Mouse (Mus musculus): ENCODE data around the gene Amph.

Gene Amph

DNA sequence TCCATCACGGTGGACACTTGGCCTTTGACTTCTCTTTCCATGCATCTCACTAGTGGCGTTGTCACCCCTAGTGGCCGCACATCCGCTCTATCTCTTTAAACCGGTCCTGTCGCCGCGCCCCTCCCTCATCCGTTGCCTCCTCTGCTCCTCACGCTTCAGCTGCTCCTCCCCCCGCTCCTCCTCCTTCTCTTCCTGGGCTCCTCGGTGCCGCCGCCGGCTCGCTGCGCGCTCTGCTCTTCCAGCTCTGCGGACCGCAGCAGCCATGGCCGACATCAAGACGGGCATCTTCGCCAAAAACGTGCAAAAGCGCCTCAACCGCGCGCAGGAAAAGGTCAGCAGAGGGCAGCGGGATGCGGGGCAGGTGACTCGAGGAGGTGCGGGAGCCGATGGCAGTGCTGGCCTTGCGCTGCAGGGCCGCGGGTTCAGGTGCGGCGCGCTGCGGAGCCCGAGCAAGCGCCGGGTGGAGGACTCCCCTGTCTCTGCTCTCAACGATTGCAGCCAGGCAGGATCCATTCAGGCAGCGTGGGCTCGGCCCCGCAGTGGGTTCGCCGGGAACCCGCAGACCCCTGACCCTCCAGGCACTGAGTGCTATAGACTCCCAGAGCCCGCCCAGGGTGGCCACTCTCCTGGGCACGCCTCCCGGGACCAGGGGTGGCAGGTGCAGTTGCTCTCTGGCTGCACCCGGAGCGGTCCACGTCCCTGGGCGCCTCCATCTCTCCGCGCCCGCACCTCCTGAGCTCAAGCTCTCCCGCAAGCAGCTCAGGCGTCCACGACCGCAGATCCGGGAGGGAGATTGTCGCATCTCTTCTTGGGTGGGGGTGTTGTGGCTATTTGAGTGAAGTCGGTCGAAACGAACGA is at the start of gene Amph:
Amph (plus strand) TSS at position 35 of the 858 bp plus-strand sequence.
- peak; percentile 37 to 42 for DNase-seq (ENCODE audit: low spot score in 2 of 2)

DNA sequence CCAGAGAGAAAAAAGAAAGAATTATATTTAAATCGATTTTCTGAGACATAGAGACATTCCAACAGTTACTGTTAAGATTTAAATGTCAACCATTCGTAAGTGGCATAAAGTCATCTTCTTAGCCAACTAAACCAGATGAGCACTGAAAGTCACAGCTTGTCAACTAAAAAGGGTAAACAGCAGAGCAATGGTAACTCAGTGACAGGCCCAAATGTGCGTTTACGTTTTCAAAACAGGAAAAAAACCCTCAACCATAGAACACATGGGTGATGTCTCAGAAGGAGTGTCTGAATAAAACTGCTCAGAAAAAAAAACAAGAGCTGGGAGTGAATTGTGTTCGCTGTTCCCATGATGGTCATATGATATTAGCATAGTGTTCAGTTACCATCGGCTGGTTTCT is 44.4 kb upstream of the Amph start:
- DNase-seq (ENCODE audit: low spot score in 2 of 2), result no peak

DNA sequence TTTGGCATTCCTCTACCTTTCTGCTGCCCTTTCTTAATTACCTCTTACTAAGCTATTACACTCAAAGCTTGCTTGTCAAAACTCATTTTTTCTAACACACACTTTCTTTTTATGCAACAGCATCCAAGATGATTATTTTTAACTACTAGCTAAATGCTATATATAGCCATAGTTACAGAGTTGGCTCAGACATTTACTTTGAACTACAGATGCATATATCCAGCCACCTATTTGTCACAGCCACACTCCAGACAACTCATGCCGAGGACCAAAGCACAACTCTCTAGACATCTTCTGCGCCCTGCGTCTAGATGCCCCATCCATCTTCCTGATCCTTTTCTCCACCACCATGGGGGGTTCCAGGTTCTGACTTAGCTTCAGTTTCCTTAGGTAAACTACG is 33.2 kb upstream of the Amph start:
- no peak for DNase-seq (ENCODE audit: low spot score in 2 of 2)

DNA sequence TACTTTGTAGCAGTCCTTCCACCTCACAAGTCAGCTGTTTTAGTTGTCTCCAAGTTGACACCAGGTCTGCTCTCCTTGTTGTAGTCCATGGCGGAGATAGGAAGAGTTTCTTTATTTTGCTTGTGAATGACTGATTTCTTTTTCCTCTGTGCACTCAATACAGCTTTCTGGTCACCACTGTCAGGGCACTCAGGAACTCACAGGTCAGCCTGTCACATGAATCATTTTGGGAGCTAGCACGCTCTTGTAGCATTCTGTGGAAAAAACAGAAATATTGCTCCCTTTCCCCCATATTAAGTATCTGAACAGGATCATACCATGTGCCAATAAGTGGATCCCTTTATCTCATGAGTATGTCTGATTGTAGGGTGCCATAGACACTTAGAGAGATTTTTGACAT is 14.8 kb upstream of the Amph start:
- peak; percentile 22 to 26 for DNase-seq (ENCODE audit: low spot score in 2 of 2)

DNA sequence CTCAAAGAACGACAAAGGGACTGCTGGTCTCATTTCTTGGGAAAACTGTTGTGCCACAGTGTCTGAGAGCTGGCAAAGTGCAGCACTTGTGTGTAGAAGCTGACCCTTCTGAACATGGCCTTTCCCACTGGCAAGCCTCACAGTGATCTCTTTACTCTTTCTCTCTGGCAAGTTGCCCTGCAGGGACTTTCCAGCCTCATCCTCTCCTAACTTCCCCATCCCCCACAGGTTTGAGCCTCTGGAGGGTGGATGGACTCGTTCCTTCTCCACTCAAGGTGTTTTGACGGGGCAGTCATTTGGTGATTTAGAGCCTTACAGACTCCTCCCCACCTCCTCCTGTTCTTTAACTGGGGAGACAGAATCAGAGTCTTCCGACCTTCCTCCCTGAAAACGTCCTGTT is 319 bp upstream of the Amph start:
- DNase-seq (ENCODE audit: low spot score in 2 of 2), result no peak

DNA sequence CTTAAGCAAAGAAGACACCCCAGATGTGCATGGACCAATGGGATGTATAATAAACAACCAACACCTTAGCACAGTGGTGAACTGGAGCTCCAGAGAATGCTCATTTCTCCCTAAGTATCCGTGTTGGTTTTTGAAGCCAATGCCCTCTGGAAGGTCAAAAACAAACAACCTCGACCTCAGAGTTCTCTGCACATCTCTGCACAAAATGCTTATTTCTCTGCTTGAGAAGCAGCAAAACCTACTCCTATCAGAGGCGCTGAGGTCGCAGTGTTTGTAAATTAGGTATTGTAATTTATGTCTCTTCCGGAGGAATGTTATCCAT is 985 bp downstream of the Amph start:
- DNase-seq (ENCODE audit: low spot score in 2 of 2), result no peak

DNA sequence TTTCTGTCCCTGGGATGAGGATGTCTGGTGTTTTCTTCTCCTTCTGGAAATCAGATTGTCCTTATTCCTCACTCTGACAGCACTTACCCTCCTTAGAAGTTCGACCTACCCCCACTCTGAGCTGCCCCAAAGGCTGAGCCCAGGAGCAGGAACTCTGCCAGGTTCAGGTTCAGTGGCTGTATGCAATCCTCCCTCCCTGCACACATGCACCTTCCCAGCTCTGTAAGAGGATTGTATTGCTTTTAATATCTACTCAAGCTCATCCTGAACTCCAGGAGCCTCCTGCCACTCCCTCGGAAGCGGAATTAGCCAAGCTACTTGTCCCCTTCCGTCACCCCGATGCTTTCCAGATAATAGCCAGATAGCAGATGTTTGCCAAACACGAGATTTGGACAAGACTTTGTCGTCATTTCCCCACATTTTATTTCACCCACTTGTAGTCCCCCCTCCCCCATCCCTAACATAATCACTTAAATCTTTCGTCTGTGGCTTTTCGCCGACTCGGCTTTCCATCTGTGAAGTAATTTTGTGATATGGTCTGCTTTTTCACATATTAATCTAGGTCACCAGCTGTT is 1.7 kb downstream of the Amph start:
- no peak for DNase-seq (ENCODE audit: low spot score in 2 of 2)

DNA sequence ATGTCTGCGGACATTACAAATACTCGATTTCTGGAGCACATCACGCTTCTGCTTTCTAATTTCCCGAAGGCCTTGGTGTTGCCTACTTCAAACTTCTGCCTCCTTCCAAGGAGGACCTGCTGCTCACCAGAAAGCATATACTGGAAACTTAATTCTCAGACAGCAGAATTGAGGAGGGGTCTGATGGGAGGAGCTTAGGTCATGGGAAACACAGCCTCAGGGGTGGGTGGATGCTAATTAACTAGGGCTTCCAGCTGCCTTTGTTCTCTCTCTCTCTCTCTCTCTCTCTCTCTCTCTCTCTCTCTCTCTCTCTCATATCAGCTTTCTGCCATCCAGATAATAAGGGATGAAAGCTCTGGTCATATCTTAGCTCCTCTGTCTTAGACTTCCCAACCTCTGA is 5.6 kb downstream of the Amph start:
- no peak for DNase-seq (ENCODE audit: low spot score in 2 of 2)

DNA sequence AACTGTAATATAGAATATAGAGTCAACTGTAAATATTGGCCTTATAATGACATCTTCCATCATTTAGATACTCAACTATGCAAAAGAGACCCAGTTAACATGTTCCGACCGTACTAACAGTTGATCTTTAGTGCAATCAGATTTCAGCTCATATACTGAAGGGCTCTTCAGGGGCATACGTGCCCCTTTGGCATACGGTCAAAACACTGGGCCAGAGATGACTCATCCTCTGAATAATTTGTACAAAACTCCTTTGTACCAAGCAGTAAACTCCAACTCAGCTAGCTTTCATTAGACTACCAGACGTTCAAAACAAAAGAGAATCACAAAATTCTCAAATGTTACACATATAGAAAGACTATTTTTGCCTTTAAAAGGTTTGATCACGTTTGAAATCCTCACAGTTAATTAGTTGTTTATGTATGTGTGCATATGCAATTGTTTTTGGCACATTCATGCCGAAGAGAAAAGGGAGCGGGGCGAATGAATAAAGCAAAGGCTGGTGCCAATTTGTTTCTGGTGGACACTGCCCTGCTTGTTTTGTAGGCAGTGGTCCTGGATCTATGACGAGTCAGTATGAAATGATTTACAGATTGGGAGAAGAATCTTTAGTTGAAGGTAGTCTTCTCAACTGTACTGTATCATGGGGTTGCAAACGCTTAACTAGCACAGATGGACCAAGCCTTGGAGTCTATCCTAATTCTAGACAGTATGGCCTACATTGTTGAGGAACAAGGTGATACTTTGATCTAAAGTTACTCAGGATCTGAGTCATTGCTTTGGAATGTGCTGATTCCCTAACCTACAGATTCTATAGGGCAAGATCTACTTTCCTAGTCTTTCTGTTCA is 8.3 kb downstream of the Amph start:
- DNase-seq (ENCODE audit: low spot score in 2 of 2), result no peak

DNA sequence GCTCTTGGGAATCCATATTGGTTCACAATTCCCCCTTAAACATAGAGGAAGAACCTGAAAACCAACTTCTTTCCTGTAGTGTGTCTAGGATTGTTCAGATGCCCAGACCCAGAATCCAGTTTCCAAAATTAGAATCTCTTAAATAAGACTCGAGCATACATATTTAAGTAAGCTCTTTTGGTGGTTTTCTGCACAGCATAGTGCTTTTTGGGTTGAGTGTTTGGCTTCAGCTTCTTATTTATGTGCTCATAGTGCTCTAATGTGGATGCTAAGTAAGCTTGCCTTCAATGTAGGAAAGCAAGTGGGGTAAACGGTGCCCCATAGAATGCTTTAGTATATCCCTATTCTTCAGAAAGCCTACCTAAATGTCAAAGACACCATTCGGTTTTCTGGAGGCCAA is 9.0 kb downstream of the Amph start:
- no peak for DNase-seq (ENCODE audit: low spot score in 2 of 2)

DNA sequence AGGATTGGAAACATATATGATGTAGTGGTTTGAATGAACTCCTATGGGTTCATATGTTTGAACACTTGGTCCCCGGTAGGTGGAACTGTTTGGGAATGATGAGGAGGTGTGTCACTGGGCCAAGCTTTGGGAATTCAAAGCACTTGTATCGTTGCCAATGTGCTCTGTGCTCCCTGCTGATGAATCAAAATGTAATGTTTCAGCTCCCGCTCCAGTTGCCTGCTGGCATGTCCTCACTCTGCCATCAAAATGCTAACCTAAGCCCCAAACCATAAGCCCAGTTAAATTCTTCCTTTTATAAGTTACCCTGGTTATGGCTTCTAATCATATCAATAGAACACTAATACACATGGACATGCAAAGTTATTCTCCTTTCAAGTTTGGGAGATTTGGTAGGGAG is 24.6 kb downstream of the Amph start:
- DNase-seq (ENCODE audit: low spot score in 2 of 2), result no peak

DNA sequence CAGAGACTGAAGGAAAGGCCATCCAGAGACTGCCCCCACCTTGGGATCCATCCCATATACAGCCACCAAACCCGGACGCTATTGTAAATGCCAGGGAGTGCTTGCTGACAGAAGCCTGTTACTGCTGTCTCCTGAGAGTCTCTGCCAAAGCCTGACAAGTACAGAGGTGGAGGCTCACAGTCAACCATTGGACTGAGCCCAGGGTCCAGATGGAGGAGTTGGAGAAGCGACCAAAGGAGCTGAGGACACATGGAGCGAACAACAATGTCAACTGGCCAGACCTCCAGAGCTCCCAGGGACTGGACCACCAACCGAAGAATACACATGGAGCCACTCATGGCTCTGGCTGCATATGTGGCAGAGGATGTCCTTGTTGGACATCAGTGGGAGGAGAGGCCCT is 26.3 kb downstream of the Amph start:
- DNase-seq (ENCODE audit: low spot score in 2 of 2), result no peak

DNA sequence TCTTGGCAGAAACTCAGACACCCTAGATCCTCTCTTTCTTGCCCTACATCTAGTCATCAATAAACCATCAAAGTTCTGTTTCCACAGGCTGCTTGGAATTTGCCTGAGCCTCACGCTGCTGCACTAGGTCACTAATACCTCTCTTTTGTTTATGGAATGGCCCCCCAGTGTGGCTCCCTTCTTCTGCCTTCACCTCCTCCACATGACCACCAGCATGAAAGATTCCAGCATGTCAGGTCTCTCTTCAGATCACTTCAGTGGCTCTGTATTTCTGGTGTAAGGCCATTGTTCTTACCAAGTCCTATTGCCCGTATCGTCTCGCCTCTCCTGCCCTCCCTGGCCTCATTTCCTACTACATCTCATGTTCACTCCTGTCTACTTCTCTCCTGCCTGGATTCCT is 39.3 kb downstream of the Amph start:
- DNase-seq (ENCODE audit: low spot score in 2 of 2), result no peak

DNA sequence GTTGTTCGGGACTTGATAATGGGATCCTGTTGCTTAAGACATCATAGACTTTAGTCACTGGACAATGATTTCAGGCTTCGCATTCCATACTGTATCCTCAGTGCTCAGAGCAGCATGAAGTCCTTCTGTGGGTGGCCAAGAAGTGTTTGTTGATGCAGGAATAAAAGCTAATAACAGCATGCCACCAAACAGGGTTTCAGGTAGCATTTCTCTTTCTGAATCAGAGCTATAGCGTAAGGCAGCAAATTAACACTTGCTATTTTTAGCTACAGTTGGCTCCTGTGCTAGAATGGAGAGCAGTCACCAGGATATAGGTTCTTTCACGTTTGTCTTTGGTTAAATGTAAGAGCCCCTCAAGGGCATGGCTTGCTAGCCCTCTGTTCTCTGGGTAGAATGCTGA is 40.3 kb downstream of the Amph start:
- DNase-seq (ENCODE audit: low spot score in 2 of 2), result no peak

DNA sequence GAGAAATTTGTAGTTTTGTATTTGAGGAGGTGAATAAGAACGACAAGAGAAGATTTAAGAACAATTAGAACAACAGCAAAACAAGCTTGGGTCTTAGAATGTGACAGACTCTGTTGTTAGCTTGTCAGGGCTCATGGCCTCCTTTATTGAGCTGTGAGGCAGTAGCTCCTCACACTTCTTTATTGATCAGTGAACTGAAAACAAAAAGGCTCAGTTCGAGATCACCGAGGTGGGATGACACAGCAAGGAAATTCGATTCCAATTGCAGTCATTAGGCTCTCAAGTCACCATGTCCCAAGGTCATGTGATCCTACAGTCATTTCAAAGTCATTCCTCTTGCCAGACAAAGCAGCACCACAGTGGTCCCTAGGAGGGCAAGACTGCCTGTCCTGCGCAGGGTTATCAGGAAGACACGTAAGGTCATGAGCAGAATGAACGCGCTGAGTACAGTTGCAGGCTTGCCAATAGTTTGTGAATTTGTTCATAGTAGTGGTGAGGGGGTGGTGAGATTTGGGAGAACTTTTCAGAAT is 41.2 kb downstream of the Amph start:
- no peak for DNase-seq (ENCODE audit: low spot score in 2 of 2)

DNA sequence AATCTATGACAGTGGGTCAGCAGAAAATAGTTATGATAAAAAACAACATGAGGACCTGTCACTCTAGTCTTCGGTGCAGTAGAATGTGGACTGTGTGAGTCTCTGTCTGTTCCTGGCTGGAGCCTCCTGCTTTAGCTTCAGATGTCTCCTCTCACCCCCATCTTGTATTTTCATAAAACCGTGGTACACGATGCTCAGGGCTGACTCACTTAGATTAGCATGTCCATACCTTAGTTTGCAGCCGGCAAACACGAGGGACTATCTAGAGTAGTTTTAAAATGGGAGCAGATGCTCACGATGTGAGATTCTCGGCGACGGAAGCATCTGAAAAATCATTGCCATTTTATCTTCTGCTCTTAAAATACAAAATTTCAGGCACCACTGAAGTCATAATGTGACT is 54.5 kb downstream of the Amph start:
- no peak for DNase-seq (ENCODE audit: low spot score in 2 of 2)

DNA sequence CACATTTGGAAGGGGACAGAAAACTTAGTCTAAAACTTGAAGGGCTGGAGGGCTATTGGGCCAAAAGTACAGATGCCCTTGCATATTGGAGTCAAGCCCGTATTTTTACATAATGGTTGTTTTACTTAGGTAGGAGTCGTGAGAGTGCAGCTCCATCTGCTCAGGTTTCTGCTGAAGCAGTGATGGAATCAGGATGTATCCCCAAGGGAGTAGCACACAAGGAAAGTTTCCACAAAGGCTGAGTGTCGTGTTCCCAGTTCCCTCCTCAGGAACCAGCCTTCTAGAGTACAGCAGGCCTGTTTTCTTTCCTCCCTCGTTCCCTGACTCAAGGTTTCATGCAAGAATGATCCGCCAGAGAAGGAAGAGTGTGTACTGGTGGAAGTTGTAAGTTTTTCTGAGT is 56.4 kb downstream of the Amph start:
- DNase-seq (ENCODE audit: low spot score in 2 of 2), result no peak

DNA sequence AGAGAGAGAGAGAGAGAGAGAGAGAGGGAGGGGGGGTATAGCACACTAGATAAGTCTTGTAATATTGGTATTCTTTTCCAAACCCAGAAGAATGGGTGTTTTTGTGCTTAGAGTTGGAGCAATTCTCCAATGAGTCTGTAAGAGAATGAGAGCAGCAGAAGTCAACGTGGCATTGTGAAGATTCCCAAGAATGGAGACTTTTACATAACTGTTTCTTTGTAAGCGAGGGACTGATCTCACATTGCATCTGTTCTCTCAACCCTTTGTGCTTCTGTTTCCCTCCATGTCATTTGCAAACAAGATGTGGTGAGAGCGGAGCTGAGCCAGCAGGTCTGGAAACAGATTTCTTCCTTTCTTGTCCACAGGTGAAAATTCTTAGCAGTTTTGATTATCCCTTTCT is 60.4 kb downstream of the Amph start:
- no peak for DNase-seq (ENCODE audit: low spot score in 2 of 2)

DNA sequence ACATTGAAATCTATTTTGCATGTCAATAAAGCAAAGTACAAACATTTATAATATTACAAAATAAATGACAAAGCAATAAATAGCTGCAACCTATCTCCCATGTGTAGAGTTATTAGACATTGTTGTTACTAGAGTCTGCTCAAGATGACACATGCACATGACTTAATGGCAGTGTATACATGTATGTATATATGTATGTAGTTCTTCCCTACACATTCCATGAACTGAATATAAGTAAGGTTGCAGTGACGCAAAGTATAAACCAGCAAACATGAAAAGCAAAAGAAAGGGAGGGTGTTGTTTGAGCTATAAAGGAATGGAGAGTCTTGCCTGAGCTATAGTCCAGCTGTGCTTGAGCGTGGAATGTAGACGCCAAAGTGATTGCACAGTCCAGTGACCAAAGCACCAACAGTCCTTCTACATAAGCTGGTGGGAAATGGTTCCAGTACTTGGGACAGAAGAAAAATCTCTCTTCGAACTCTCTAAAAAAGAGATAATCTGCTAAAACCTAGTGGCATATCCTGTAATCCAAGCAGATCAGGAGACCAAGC is 66.9 kb downstream of the Amph start:
- DNase-seq (ENCODE audit: low spot score in 2 of 2), result no peak

DNA sequence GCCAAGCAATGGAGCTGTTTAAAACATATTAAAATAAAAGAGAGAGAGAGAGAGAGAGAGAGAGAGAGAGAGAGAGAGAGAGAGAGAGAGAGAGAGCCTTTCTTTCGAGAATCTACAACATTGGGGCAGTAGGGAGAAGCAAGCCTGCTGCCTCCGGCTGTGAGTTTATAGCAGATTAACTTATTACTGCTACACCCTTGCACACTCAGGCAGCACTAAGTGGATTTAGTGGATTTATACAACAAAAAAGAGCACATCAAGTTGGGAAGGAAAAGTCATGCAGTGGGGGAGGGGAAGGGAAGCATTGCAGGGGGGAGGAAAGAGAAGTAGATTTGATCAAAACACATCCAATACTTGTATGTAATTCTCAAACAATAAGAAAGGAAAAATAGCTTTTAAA is 73.5 kb downstream of the Amph start:
- no peak for DNase-seq (ENCODE audit: low spot score in 2 of 2)

DNA sequence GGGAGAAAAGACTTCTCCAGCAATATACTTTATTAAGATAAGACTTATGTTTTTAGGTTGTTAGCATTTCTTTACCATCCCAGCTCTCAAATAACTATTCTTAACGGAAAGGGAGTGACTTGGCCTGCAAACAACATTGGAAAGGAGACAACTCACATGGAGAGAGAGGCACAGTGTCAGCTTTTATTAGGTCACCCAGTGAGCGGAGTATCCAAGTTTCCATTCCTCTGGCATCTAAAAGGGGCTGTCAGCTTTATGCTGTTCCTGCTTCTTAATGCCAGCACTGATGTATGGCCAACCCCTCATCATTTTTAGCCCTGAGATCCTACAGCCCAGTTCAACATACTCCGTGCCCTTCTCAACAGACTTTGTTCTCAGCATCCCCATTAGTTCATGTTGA is 74.3 kb downstream of the Amph start:
- DNase-seq (ENCODE audit: low spot score in 2 of 2), result no peak

DNA sequence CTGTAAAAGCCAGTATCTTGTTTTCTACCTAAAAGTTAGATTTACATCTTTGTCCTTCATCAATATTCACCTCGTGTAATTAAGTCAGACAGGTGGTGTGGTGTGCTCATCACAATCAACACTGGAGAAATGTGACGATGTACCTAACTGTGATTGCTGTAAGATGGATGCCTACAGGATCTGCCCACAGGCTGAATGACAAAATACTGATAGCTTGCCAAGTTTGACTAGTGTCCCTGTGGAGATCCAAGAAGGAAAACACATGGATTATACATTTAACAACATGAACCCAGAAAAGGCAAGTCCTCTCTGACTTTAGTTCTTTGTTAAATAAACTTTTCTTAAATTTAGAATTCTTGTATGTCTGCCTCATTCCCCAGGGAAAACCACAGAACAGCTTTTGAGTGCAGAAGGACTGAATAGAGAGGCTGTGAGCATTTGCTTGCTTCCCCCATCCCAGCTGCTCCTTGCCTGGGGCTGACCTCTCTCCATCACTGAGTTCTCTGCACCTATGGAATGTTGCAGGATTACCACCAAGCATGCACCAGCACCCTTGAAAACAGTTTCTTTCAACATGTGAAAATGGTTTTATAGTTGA is 77.2 kb downstream of the Amph start:
- peak; percentile 2 for DNase-seq (ENCODE audit: low spot score in 2 of 2)
